Mouse (Mus musculus) liver, embryonic 12.5 days (tissue): ENCODE results near the gene Gm10282. TPM values are rescaled to one million over a fixed set of nuclear protein-coding genes. Genes with fewer than 3 reads are reported as not detected.

Source experiments
- ATAC-seq: fragments of 200-750 bp; cut with Nextera tagmentation; 2 replicates; pipeline ENCODE4 v1.8.0; 2017; ENCODE audit warnings: moderate number of reproducible peaks, mild to moderate bottlenecking, moderate library complexity
- H3K27ac ChIP-seq: fragments of 300-500 bp; sonication (generic); 2 replicates; pipeline ENCODE4 v1.5.1; 2016; ENCODE audit warnings: mild to moderate bottlenecking
- H3K27me3 ChIP-seq: fragments of 300-500 bp; sonication (generic); replicated peaks from 2 replicates; pipeline ENCODE4 v1.6.1; 2016; ENCODE audit warnings: mild to moderate bottlenecking, moderate library complexity
- H3K36me3 ChIP-seq: fragments of 300-500 bp; sonication (generic); 2 replicates; pipeline ENCODE4 v1.6.1; 2016; ENCODE audit warnings: mild to moderate bottlenecking, moderate library complexity
- H3K4me1 ChIP-seq: fragments of 300-500 bp; sonication (generic); 2 replicates; pipeline ENCODE4 v1.6.1; 2016
- H3K4me2 ChIP-seq: fragments of 300-500 bp; sonication (generic); 2 replicates; pipeline ENCODE4 v1.6.1; 2016; ENCODE audit warnings: mild to moderate bottlenecking, moderate library complexity
- H3K4me3 ChIP-seq: fragments of 300-500 bp; sonication (generic); 2 replicates; pipeline ENCODE4 v1.5.1; 2016; ENCODE audit warnings: mild to moderate bottlenecking, moderate library complexity
- H3K9ac ChIP-seq: fragments of 300-500 bp; sonication (generic); 2 replicates; pipeline ENCODE4 v1.6.1; 2016; ENCODE audit warnings: mild to moderate bottlenecking, moderate library complexity
- H3K9me3 ChIP-seq: fragments of 300-500 bp; sonication (generic); replicated peaks from 2 replicates; pipeline ENCODE4 v1.6.1; 2016; ENCODE audit warnings: mild to moderate bottlenecking, moderate library complexity
- WGBS: fragments of 180-500 bp; shearing (Covaris S2); methylation state at CpG from one replicate; pipeline ENCODE4 v1.1.7; 2016; ENCODE audit not compliant: insufficient replicate concordance; 5-methylcytosine and 5-hydroxymethylcytosine counted together
- polyA plus RNA-seq: library from polyadenylated mRNA; unstranded; fragments of >200 nt; fragmentation: Nextera tagmentation; extraction: Ambion mirVana; gene quantifications from 2 replicates; pipeline ENCODE4 v1.2.1, GENCODE M21; 2016

The Gm10282 gene
- polyA plus RNA-seq, 1 experiment from 2014 or later: 10.3 TPM

GRCm38 (mm10) chr8:72308276-72308675, 3.2 kb upstream of the Gm10282 start:
- no peaks in the 10 kb centered on the region for H3K9me3 ChIP-seq
- no peak overlapping the region for H3K9ac ChIP-seq
- WGBS: 58% methylated on average over 6 of the region's 6 CpGs
- peaks cover 7% of the 10 kb centered on the region for H3K27me3 ChIP-seq
- no peak overlapping the region for H3K4me2 ChIP-seq
- peaks cover 8% of the 10 kb centered on the region for H3K4me1 ChIP-seq
- H3K4me3 ChIP-seq: no peak overlapping the region
- no peaks in the 10 kb centered on the region for H3K36me3 ChIP-seq
- ATAC-seq: no peak
- H3K27ac ChIP-seq: no peak overlapping the region

GRCm38 (mm10) chr8:72306913-72307312, 1.9 kb upstream of the Gm10282 start:
- Histone ChIP-seq H3K36me3 (no peaks in the 10 kb centered on the region), H3K4me3 (no peak overlapping the region), H3K27me3 (peaks cover 7% of the 10 kb centered on the region), H3K4me1 (0 out of 2 replicates have a peak, but pooled peaks cover 3% of the 10 kb centered on the region), H3K9me3 (no peaks in the 10 kb centered on the region), H3K9ac (no peak overlapping the region), H3K27ac (no peak overlapping the region), H3K4me2 (no peak overlapping the region)
- ATAC-seq: no peak
- 72% methylated on average over 5 of the region's 5 CpGs for WGBS

- no peak overlapping the region for H3K9ac ChIP-seq
- no peak for ATAC-seq
- 34% methylated on average over 8 of the region's 8 CpGs for WGBS
- no peak overlapping the region for H3K27ac ChIP-seq
- 0 out of 2 replicates have a peak, but pooled peaks cover 3% of the 10 kb centered on the region for H3K4me1 ChIP-seq
- no peaks in the 10 kb centered on the region for H3K9me3 ChIP-seq
- no peaks in the 10 kb centered on the region for H3K36me3 ChIP-seq
- H3K4me3 ChIP-seq: no peak overlapping the region
- H3K27me3 ChIP-seq: peaks cover 7% of the 10 kb centered on the region
- no peak overlapping the region for H3K4me2 ChIP-seq
These were observed 1.4 kb downstream of the Gm10282 start for GRCm38 (mm10) chr8:72303633-72304032.

- Histone ChIP-seq H3K4me1 (0 out of 2 replicates have a peak, but pooled peaks cover 3% of the 10 kb centered on the region), H3K27me3 (peaks cover 7% of the 10 kb centered on the region), H3K4me2 (no peak overlapping the region), H3K36me3 (no peaks in the 10 kb centered on the region), H3K27ac (no peak overlapping the region), H3K9ac (no peak overlapping the region), H3K9me3 (no peaks in the 10 kb centered on the region), H3K4me3 (no peak overlapping the region)
- ATAC-seq: no peak
- 58% methylated on average over 8 of the region's 8 CpGs for WGBS
These were observed 2.0 kb downstream of the Gm10282 start for GRCm38 (mm10) chr8:72302986-72303612.

GRCm38 (mm10) chr8:72301497-72301896, 3.6 kb downstream of the Gm10282 start:
- no peak overlapping the region for H3K4me2 ChIP-seq
- peaks cover 3% of the 10 kb centered on the region; the same call in 1 of the 2 replicates for H3K4me1 ChIP-seq
- no peak for ATAC-seq
- no peak overlapping the region for H3K4me3 ChIP-seq
- H3K27ac ChIP-seq: no peak overlapping the region
- no peaks in the 10 kb centered on the region for H3K9me3 ChIP-seq
- WGBS: 68% methylated on average over 5 of the region's 5 CpGs
- H3K9ac ChIP-seq: no peak overlapping the region
- H3K36me3 ChIP-seq: no peaks in the 10 kb centered on the region
- peaks cover 2% of the 10 kb centered on the region for H3K27me3 ChIP-seq

GRCm38 (mm10) chr8:72300654-72301400, 4.2 kb downstream of the Gm10282 start:
- ATAC-seq: no peak

GRCm38 (mm10) chr8:72298928-72299327, 6.1 kb downstream of the Gm10282 start:
- WGBS: 74% methylated on average over 1 of the region's 1 CpGs
- no peak overlapping the region for H3K4me3 ChIP-seq
- H3K36me3 ChIP-seq: no peaks in the 10 kb centered on the region
- no peak overlapping the region for H3K9ac ChIP-seq
- no peaks in the 10 kb centered on the region for H3K9me3 ChIP-seq
- H3K27ac ChIP-seq: no peak overlapping the region
- no peak for ATAC-seq
- peaks cover 22% of the 10 kb centered on the region for H3K4me1 ChIP-seq
- no peaks in the 10 kb centered on the region; the same call in 1 of the 2 replicates for H3K27me3 ChIP-seq
- no peak overlapping the region for H3K4me2 ChIP-seq

More at GRCm38 (mm10) chr8:72300654-72301400, 4.2 kb downstream of the Gm10282 start:
- Histone ChIP-seq H3K4me2 (no peak overlapping the region), H3K27ac (no peak overlapping the region), H3K36me3 (no peaks in the 10 kb centered on the region), H3K4me3 (no peak overlapping the region), H3K9ac (no peak overlapping the region), H3K4me1 (peaks cover 7% of the 10 kb centered on the region; the same call in 1 of the 2 replicates), H3K9me3 (no peaks in the 10 kb centered on the region), H3K27me3 (no peaks in the 10 kb centered on the region; the same call in none of the 2 replicates)
- WGBS: 66% methylated on average over 9 of the region's 9 CpGs

- Histone ChIP-seq H3K4me1 (peaks cover 19% of the 10 kb centered on the region), H3K9ac (no peak overlapping the region), H3K4me2 (no peak overlapping the region), H3K9me3 (no peaks in the 10 kb centered on the region), H3K4me3 (no peak overlapping the region), H3K27me3 (no peaks in the 10 kb centered on the region; the same call in 1 of the 2 replicates), H3K27ac (no peak overlapping the region), H3K36me3 (no peaks in the 10 kb centered on the region)
- no peak for ATAC-seq
- WGBS: 80% methylated on average over 8 of the region's 8 CpGs
These were observed 8.5 kb downstream of the Gm10282 start for GRCm38 (mm10) chr8:72296561-72296960.

- H3K4me2 ChIP-seq: 0 out of 2 replicates have a peak overlapping the region, but pooled peaks have one; percentile 15
- peak; percentile 62 for ATAC-seq
- peak overlapping the region; percentile 72 for H3K27ac ChIP-seq
- H3K9me3 ChIP-seq: no peaks in the 10 kb centered on the region
- no peak overlapping the region for H3K4me3 ChIP-seq
- no peaks in the 10 kb centered on the region for H3K36me3 ChIP-seq
- WGBS: 22% methylated on average over 8 of the region's 8 CpGs
- no peak overlapping the region for H3K9ac ChIP-seq
- peaks cover 19% of the 10 kb centered on the region for H3K4me1 ChIP-seq
- no peaks in the 10 kb centered on the region for H3K27me3 ChIP-seq
These were observed 9.4 kb downstream of the Gm10282 start for GRCm38 (mm10) chr8:72295679-72296078.

GRCm38 (mm10) chr8:72295125-72295524, 9.9 kb downstream of the Gm10282 start:
- no peak for ATAC-seq
- Histone ChIP-seq H3K4me2 (peak overlapping the region; percentile 15; the same call in 1 of the 2 replicates), H3K4me3 (no peak overlapping the region), H3K9ac (no peak overlapping the region), H3K27me3 (no peaks in the 10 kb centered on the region), H3K9me3 (no peaks in the 10 kb centered on the region), H3K27ac (peak overlapping the region; percentile 72; the same call in 1 of the 2 replicates), H3K36me3 (no peaks in the 10 kb centered on the region), H3K4me1 (peaks cover 19% of the 10 kb centered on the region)
- 34% methylated on average over 3 of the region's 3 CpGs for WGBS

GRCm38 (mm10) chr8:72293309-72293708, 11.8 kb downstream of the Gm10282 start:
- Histone ChIP-seq H3K36me3 (no peaks in the 10 kb centered on the region), H3K4me1 (peaks cover 19% of the 10 kb centered on the region), H3K27me3 (no peaks in the 10 kb centered on the region), H3K9me3 (no peaks in the 10 kb centered on the region), H3K27ac (no peak overlapping the region), H3K4me3 (no peak overlapping the region), H3K4me2 (no peak overlapping the region), H3K9ac (no peak overlapping the region)
- no peak for ATAC-seq

GRCm38 (mm10) chr8:72291104-72291503, 14.0 kb downstream of the Gm10282 start:
- no peaks in the 10 kb centered on the region for H3K27me3 ChIP-seq
- WGBS: 33% methylated on average over 2 of the region's 2 CpGs
- H3K9me3 ChIP-seq: no peaks in the 10 kb centered on the region
- no peak overlapping the region for H3K27ac ChIP-seq
- H3K36me3 ChIP-seq: no peaks in the 10 kb centered on the region
- H3K4me3 ChIP-seq: no peak overlapping the region
- H3K4me2 ChIP-seq: no peak overlapping the region
- H3K4me1 ChIP-seq: peaks cover 18% of the 10 kb centered on the region
- no peak for ATAC-seq
- no peak overlapping the region for H3K9ac ChIP-seq
